Mouse (Mus musculus): ENCODE data around the gene Iffo2. TPM values are rescaled to one million over a fixed set of nuclear protein-coding genes. Genes with fewer than 3 reads are reported as not detected.

Iffo2 gene
- total RNA-seq, 1 experiment from 2014 or later: 3.7 TPM

GRCm38 (mm10) chr4:139579003-139579402 lies 48.7 kb downstream of the Iffo2 start:
- no peak for ATAC-seq (ENCODE audit: extremely low read depth, insufficient number of reproducible peaks, low FRiP score, poor library complexity, severe bottlenecking)

- no peak for ATAC-seq (ENCODE audit: extremely low read depth, insufficient number of reproducible peaks, low FRiP score, poor library complexity, severe bottlenecking)
These were observed 49.1 kb downstream of the Iffo2 start for GRCm38 (mm10) chr4:139579466-139579865.

- ATAC-seq (ENCODE audit: extremely low read depth, insufficient number of reproducible peaks, low FRiP score, poor library complexity, severe bottlenecking): no peak
These were observed 50.5 kb downstream of the Iffo2 start for GRCm38 (mm10) chr4:139580663-139581336.

- no peak for ATAC-seq (ENCODE audit: extremely low read depth, insufficient number of reproducible peaks, low FRiP score, poor library complexity, severe bottlenecking)
These were observed 51.2 kb downstream of the Iffo2 start for GRCm38 (mm10) chr4:139581427-139582051.

GRCm38 (mm10) chr4:139582346-139582745 lies 52.0 kb downstream of the Iffo2 start:
- no peak for ATAC-seq (ENCODE audit: extremely low read depth, insufficient number of reproducible peaks, low FRiP score, poor library complexity, severe bottlenecking)

GRCm38 (mm10) chr4:139582903-139583302 lies 52.6 kb downstream of the Iffo2 start:
- no peak for ATAC-seq (ENCODE audit: extremely low read depth, insufficient number of reproducible peaks, low FRiP score, poor library complexity, severe bottlenecking)

- ATAC-seq (ENCODE audit: extremely low read depth, insufficient number of reproducible peaks, low FRiP score, poor library complexity, severe bottlenecking): no peak
These were observed 53.4 kb downstream of the Iffo2 start for GRCm38 (mm10) chr4:139583629-139584245.

- ATAC-seq (ENCODE audit: extremely low read depth, insufficient number of reproducible peaks, low FRiP score, poor library complexity, severe bottlenecking): no peak
These were observed 54.4 kb downstream of the Iffo2 start for GRCm38 (mm10) chr4:139584704-139585103.

- ATAC-seq (ENCODE audit: extremely low read depth, insufficient number of reproducible peaks, low FRiP score, poor library complexity, severe bottlenecking): no peak
These were observed 55.4 kb downstream of the Iffo2 start for GRCm38 (mm10) chr4:139585713-139586112.

GRCm38 (mm10) chr4:139587370-139587769 lies 57.0 kb downstream of the Iffo2 start:
- no peak for ATAC-seq (ENCODE audit: extremely low read depth, insufficient number of reproducible peaks, low FRiP score, poor library complexity, severe bottlenecking)

GRCm38 (mm10) chr4:139587773-139588172 lies 57.4 kb downstream of the Iffo2 start:
- ATAC-seq (ENCODE audit: extremely low read depth, insufficient number of reproducible peaks, low FRiP score, poor library complexity, severe bottlenecking): no peak

GRCm38 (mm10) chr4:139589351-139590027 lies 59.1 kb downstream of the Iffo2 start:
- ATAC-seq (ENCODE audit: extremely low read depth, insufficient number of reproducible peaks, low FRiP score, poor library complexity, severe bottlenecking): no peak

- ATAC-seq (ENCODE audit: extremely low read depth, insufficient number of reproducible peaks, low FRiP score, poor library complexity, severe bottlenecking): no peak
These were observed 60.1 kb downstream of the Iffo2 start for GRCm38 (mm10) chr4:139590446-139590845.

GRCm38 (mm10) chr4:139592895-139593294 lies 62.5 kb downstream of the Iffo2 start:
- ATAC-seq (ENCODE audit: extremely low read depth, insufficient number of reproducible peaks, low FRiP score, poor library complexity, severe bottlenecking): no peak

- no peak for ATAC-seq (ENCODE audit: extremely low read depth, insufficient number of reproducible peaks, low FRiP score, poor library complexity, severe bottlenecking)
These were observed 63.0 kb downstream of the Iffo2 start for GRCm38 (mm10) chr4:139593383-139593782.

GRCm38 (mm10) chr4:139594062-139594461 lies 63.7 kb downstream of the Iffo2 start:
- no peak for ATAC-seq (ENCODE audit: extremely low read depth, insufficient number of reproducible peaks, low FRiP score, poor library complexity, severe bottlenecking)

GRCm38 (mm10) chr4:139596715-139597114 lies 66.4 kb downstream of the Iffo2 start:
- ATAC-seq (ENCODE audit: extremely low read depth, insufficient number of reproducible peaks, low FRiP score, poor library complexity, severe bottlenecking): no peak

GRCm38 (mm10) chr4:139597286-139598284 lies 67.2 kb downstream of the Iffo2 start:
- ATAC-seq (ENCODE audit: extremely low read depth, insufficient number of reproducible peaks, low FRiP score, poor library complexity, severe bottlenecking): no peak

GRCm38 (mm10) chr4:139598356-139598755 lies 68.0 kb downstream of the Iffo2 start:
- ATAC-seq (ENCODE audit: extremely low read depth, insufficient number of reproducible peaks, low FRiP score, poor library complexity, severe bottlenecking): no peak

Data from neutrophil, adult 5-6 weeks (primary cell).